Mouse (Mus musculus) urinary bladder, postnatal 10 days (tissue): Measurements from ENCODE around the gene Laptm4a.
A peak's percentile ranks its signal among the peaks of the same experiment; 100 is the strongest.
"Not testable (repeated sequence)": the region's sequence is repeated elsewhere in the genome, so short reads cannot be mapped to it uniquely, and the experiment has no call there.

Source experiments
- DNase-seq: peaks from one replicate; pipeline ENCODE4 v3.0.0; 2022; ENCODE audit warnings: low spot score

Laptm4a gene

DNA sequence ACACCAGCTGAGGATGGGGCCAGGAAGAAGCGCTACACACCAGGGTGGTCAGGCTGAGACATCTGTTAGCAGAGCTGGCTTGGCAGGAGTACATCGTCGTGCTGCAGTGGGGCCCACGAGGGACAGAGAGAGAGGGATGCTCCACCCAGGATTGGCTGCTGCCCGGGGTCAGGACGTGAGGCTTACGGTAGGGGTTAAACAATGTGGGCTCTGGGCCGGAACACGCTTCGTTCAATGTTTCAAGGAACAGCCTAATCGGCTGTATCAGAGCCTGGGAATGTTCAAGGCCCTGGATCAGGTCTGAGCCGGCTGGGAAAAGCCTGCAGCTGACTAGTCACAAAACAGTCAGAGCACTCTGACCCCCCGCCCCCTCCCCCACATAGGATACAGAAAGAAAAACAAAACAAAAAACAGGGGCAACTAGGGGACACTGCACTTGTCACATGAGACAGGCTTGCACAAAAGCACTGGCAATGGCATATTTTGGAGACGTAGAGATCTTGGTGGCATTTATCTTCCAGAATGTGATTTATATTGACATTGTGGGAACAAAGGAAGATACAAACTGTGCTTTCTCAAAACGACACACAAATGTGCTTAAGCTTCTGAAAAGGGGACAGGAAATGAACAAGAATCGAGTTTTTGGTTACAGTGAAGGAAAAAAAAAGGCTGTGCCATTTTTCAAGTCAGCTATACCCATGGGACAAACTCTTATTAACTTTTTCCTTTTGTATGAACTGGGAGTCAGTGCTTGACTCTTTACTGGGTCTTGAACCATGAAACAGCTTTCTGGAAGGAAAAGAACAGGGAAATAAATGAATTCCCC lies 8.4 kb upstream of the Laptm4a start:
- no peak for DNase-seq

GRCm38 (mm10) chr12:8913701-8914340 lies 7.6 kb upstream of the Laptm4a start:
- no peak for DNase-seq

DNA sequence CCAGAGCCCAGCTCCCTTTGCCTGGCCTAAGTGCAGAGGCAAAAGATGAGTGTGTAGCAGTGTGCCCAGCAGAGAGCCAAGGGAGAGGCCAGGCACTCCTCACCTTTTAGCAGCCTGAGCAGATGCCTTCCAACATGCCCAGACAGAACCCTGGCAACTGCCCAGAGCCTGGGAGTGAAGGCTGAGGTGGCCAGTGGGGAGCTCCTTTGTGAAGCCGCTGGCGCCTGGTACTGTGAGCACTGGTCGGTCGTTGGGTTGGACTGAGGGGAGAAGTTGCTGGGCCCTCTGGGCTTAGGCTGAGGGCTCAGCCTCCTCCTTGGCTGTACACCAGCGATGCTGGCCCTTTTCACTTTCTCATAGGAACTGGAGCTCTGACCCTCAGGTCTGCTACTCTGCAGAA lies 5.1 kb upstream of the Laptm4a start:
- peak; percentile 37 for DNase-seq

DNA sequence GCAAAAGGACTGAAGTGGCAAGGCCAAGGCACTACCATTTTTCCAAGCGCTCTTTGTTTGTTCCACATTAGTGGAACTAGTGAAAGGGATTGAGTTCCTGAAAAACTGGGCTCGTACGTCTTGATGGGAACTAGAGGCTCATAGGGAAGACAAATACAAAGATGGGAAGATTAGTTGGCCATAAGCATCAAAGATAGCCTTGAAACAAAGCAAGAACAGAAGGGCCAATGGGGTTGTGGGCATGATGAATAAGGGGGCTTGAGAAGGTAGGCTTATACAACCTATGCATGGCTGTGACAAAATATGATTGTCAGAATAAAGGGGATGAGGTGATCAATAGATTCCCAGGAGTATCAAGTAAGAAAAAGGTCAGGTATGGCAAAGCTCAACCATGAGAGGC lies 2.2 kb upstream of the Laptm4a start:
- DNase-seq, result no peak

- DNase-seq, result no peak
Measured at GRCm38 (mm10) chr12:8920996-8921393, 469 bp upstream of the Laptm4a start.

GRCm38 (mm10) chr12:8922369-8923124 lies 1.1 kb downstream of the Laptm4a start:
- no peak for DNase-seq

DNA sequence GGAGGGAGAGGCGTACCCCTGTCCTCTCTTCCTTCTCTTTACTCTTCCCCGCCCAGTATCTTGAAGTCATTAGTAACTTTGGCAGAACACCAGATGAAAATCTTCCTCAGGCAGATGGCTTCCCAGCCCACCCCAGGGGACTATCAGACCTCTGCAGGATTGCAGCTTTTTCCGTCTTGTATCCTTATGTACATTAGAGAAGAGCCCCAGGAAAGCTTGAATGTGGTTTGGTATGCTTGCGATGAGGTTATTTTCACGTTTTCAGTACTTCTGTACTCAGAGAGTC lies 1.6 kb downstream of the Laptm4a start:
- DNase-seq, result no peak

DNA sequence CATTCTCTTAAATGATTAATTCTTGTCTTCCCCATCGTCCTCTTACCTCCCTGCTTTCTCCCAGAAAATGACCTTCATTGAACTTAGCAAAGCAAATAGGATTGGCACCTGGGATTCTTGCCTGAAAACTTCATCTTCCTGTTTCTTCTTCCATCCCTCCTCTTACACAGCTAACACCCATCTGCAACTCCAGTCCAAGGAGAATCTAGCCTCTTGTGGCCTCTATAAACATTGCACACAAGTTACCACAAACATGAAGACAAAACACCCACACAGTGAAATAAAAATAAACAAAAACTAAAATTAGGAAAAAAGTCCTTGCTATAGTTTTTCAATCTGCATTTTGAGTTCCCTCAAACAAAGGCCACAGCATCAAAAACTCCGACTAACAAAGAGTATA lies 2.1 kb downstream of the Laptm4a start:
- no peak for DNase-seq

GRCm38 (mm10) chr12:8927652-8928051 lies 6.2 kb downstream of the Laptm4a start:
- no peak for DNase-seq

DNA sequence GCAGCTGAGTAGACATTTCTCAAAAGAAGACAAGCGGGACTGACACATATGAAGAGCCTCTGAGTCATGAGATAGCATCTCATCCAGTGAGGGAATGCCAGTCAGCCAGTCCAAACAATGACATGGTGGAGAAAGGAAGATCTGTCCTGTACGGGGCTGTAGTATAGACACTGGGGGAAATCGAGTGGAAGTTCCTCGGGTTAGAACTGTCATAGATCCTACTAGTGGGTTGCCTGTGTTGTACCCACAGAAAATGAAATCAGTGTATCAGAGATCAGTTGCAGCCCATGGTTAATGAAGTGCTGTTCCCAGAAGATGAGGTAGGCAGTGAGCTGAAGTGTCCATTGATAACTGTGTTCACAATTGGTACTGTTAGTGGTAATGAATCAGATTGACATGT lies 7.3 kb downstream of the Laptm4a start:
- DNase-seq, result no peak

GRCm38 (mm10) chr12:8931083-8931482 lies 9.6 kb downstream of the Laptm4a start:
- no peak for DNase-seq

GRCm38 (mm10) chr12:8935349-8935748 lies 13.9 kb downstream of the Laptm4a start:
- peak; percentile 22 for DNase-seq

DNA sequence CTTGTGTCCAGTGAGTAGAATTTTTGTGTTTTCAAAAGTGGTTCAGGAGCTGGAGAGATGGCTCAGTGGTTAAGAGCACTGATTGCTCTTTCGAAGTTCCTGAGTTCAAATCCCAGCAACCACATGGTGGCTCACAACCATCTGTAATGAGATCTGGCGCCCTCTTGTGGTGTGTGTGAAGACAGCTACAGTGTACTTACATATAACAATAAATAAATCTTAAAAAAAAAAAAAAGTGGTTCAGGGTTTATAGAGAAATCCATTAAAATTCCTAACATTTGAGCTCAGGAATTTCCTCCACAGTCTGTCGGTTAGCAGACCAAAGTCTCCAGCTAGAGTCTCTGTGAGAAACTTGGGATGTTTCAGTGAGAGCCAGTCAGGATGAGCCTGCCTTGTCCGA lies 14.7 kb downstream of the Laptm4a start:
- DNase-seq, result not testable (repeated sequence)

DNA sequence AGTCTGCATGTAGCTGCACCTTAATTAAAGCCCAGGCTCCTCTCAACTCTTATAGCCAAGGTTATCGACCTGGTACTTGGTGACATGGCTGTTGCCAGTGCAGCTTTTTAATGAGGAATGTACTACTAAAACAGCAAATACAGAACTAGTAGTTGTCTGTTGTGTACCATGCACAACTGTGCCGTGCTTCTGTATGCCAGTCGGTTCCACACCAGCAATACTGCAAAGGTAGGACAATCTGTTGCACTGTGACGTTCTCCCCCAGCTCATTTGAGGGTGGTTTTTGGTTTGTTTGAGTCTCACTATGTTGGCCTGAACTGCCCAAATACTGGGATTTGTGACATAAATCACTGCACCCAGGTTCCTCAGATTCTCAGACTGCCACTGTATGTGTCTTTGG lies 18.0 kb downstream of the Laptm4a start:
- DNase-seq, result no peak

- no peak for DNase-seq
Measured at GRCm38 (mm10) chr12:8940011-8941005, 18.8 kb downstream of the Laptm4a start.

- no peak for DNase-seq
Measured at GRCm38 (mm10) chr12:8941131-8941615, 19.7 kb downstream of the Laptm4a start.

DNA sequence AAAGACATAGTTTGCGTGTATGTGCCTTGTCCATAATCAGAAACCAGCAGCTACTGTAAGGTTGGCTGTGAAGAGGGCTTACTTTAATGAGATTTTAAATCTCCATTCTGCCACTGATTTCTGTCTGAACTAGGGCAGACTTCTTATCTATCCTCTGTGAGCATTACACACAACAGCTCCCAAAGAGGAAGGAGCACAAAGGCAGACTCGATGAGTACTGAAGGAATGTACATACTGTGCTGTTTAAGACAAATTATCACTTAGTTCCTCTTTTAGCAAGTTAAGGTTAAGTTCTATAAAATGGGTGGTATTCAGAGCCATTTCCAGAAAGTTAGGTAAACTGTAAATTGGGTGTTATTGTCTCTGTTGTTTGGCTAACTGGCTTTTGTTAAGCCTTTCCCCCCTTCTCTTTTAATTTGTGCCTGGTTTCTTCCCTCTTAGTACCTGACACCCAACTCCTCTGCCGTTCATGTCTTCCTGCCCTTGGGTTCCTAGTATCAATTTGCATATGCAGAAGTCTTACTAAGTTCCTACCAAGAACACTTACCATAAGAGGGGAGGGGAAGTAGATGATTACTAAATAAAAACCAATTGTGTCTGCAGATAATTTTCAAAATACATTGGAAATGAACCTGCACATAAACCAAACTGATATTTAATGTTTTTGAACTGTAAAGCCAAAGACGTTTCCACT lies 20.4 kb downstream of the Laptm4a start:
- DNase-seq, result no peak

DNA sequence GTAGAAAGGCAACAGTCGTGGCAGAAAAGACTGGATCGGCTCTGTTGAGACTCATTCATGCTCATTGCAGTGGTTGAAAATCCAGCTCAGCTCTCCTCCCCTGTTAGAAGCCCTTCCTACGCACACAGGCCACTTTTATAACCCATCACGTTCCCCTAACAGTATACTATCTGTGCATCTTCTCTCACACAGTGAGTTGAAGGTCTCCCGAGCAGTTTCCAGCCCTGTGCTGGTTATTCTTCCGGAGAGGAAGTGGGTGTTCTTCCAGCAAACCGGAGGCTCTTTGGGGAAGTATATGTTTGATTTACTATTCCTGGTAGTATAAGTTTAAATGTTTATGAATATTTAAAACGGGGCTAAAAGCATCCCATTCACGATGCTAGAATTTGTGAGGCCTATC lies 25.7 kb downstream of the Laptm4a start:
- DNase-seq, result no peak

DNA sequence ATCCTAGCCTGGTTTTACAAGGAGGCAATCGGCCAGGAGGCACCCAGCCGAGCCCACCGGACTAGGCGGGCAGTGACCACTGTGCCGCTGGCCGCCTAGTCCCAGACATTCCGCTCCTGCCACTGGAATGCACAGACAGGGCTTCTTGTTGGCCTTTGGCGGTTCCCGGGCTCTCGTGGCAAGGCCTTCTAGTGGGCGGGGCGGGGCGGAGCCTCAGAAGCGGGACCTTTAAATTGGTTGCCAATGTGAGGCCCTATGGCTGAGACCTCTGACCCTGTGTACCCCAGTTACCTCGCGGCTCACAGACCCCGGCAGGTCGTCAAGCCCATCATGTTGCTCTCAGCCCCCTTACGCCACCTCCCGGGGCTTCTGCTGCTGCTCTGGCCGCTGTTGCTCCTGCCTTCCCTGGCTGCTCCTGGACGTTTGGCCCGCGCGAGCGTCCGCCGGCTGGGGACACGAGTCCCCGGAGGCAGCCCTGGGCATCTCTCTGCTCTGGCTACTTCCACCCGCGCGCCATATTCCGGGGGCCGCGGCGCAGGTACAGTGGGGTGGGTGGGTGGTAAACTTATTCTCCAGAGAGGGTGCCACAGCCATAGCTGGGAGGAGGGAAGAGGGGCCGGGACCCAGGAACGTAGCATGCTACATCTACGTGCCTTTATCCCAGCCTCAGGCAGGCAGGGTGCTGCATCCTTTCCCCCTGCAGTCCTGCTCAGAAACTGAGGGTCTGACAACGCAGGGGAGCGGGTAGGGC lies 26.4 kb downstream of the Laptm4a start, which contains the start of gene Matn3:
Gene Matn3 (plus strand): TSS at position 216 of the 751 bp plus-strand sequence.
- no peak for DNase-seq

DNA sequence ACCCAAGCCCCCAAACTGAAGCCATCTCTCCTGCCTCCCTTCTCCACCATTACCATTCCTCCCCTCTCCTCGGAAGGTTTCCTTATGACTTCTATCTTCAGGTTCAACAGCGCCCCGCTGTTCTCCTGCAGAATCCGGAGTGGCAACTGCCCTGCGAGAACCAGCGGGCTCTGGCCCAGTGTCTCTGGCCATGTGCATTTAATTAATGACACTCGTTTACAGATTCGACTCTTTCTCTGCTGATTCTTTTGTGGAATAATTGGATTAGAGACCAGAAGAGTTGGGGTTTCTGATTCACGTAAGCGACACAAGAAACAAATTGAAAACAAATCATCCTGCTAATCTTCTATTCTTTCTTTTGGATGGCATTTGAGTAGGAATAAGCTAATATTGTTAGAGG lies 31.7 kb downstream of the Laptm4a start:
- DNase-seq, result no peak
